9 mouse cellular contexts compared by ENCODE assay signal in genomic region chr1:59163030-59163461, GRCm38 (mm10). TPM values are rescaled to one million over a fixed set of nuclear protein-coding genes. Genes with fewer than 3 reads are reported as not detected.
A peak's percentile ranks its signal among the peaks of the same experiment; 100 is the strongest.
DNase-seq lines count a peak whose midpoint lies in the region; ATAC-seq lines count a peak whose summit lies in the region.
"Had no signal": no experiment of that assay in that cellular context is flagged by ENCODE, and none has a peak within 500 bp of the region (broad histone marks: within the 10 kb centered on the region; RNA-seq: fewer than 3 reads in every experiment).

Mpp4 (minus strand) TSS chr1:59163389.

- H3K4me3 ChIP-seq in limb, embryonic 13.5 days, result no peak within 1 kb of the TSS
- H3K4me3 ChIP-seq in limb, embryonic 10.5 days, result no peak within 1 kb of the TSS
- no peak within 1 kb of the TSS for H3K4me3 ChIP-seq in forebrain, embryonic 15.5 days
- no peak within 1 kb of the TSS for H3K4me3 ChIP-seq in kidney, embryonic 16.5 days (ENCODE audit: low read length)
- H3K4me3 ChIP-seq: liver, embryonic 15.5 days had no signal

- intact Hi-C loops in left cerebral cortex, postnatal 25 days (cut with DNase I), result no loop called here

- no peak within 1 kb of the TSS for H3K9ac ChIP-seq in limb, embryonic 13.5 days
- H3K9ac ChIP-seq in forebrain, embryonic 15.5 days (replicated peaks), result no peak within 1 kb of the TSS
- H3K9ac ChIP-seq in kidney, embryonic 16.5 days (replicated peaks; ENCODE audit: low read length), result no peak within 1 kb of the TSS
- H3K9ac ChIP-seq: liver, embryonic 15.5 days had no signal

- H3K27ac ChIP-seq in limb, embryonic 13.5 days, result peak within 1 kb of the TSS; percentile 29; the same call in 1 of the 2 replicates
- H3K27ac ChIP-seq in limb, embryonic 10.5 days, result no peak within 1 kb of the TSS
- no peak within 1 kb of the TSS for H3K27ac ChIP-seq in forebrain, embryonic 15.5 days (replicated peaks)
- H3K27ac ChIP-seq in kidney, embryonic 16.5 days (ENCODE audit: low read length), result no peak within 1 kb of the TSS
- H3K27ac ChIP-seq: liver, embryonic 15.5 days had no signal

- WGBS in limb, embryonic 13.5 days, result 66% methylated on average over 12 of the region's 12 CpGs
- WGBS in limb, embryonic 10.5 days, result 74% methylated on average over 12 of the region's 12 CpGs
- 25% methylated on average over 12 of the region's 12 CpGs for WGBS in forebrain, embryonic 15.5 days
- 78% methylated on average over 12 of the region's 12 CpGs for WGBS in kidney, embryonic 16.5 days

- H3K27me3 ChIP-seq in limb, embryonic 13.5 days, result no peaks in the 10 kb centered on the region
- H3K27me3 ChIP-seq in limb, embryonic 10.5 days (ENCODE audit: low read depth, poor library complexity, severe bottlenecking), result no peaks in the 10 kb centered on the region
- H3K27me3 ChIP-seq in forebrain, embryonic 15.5 days, result no peaks in the 10 kb centered on the region
- no peaks in the 10 kb centered on the region for H3K27me3 ChIP-seq in kidney, embryonic 16.5 days (ENCODE audit: insufficient read depth, low read length)
- H3K27me3 ChIP-seq: liver, embryonic 15.5 days had no signal

- ATAC-seq in limb, embryonic 13.5 days (ENCODE audit: low FRiP score, low read depth), result peak; percentile 40; the same call in 1 of the 2 replicates
- no peak for ATAC-seq in forebrain, embryonic 15.5 days (replicated peaks)
- no peak for ATAC-seq in kidney, embryonic 16.5 days (ENCODE audit: low FRiP score, low TSS enrichment)

- no peak within 1 kb of the TSS for H3K4me2 ChIP-seq in limb, embryonic 13.5 days (replicated peaks)
- no peak within 1 kb of the TSS for H3K4me2 ChIP-seq in forebrain, embryonic 15.5 days (replicated peaks)
- H3K4me2 ChIP-seq in kidney, embryonic 16.5 days (replicated peaks; ENCODE audit: low read depth, low read length), result no peak within 1 kb of the TSS
- H3K4me2 ChIP-seq: liver, embryonic 15.5 days had no signal

- peaks cover 13% of the 10 kb centered on the region; the same call in 1 of the 2 replicates for H3K4me1 ChIP-seq in limb, embryonic 13.5 days
- no peaks in the 10 kb centered on the region for H3K4me1 ChIP-seq in limb, embryonic 10.5 days
- no peaks in the 10 kb centered on the region for H3K4me1 ChIP-seq in forebrain, embryonic 15.5 days
- H3K4me1 ChIP-seq in kidney, embryonic 16.5 days (ENCODE audit: insufficient read depth, low read length), result peaks cover 2% of the 10 kb centered on the region; the same call in 1 of the 2 replicates
- H3K4me1 ChIP-seq: liver, embryonic 15.5 days had no signal

- DNase-seq in limb, embryonic 10.5 days (ENCODE audit: low spot score), result no peak
- DNase-seq in fibroblast of lung, adult 2 months (ENCODE audit: low read depth), result peak; percentile 58
- peak; percentile 82 to 91 for DNase-seq in left cerebral cortex, postnatal 25 days (ENCODE audit: low spot score in 2 of 2)
- peak; percentile 74 to 75 for DNase-seq in thymus, postnatal 10 days (ENCODE audit: low spot score in 2 of 2)
- no peak for DNase-seq in lung, postnatal 4 days

- H3K36me3 ChIP-seq in limb, embryonic 13.5 days, result peaks cover 46% of the 10 kb centered on the region
- H3K36me3 ChIP-seq in limb, embryonic 10.5 days, result peaks cover 36% of the 10 kb centered on the region
- peaks cover 22% of the 10 kb centered on the region for H3K36me3 ChIP-seq in forebrain, embryonic 15.5 days
- peaks cover 24% of the 10 kb centered on the region for H3K36me3 ChIP-seq in kidney, embryonic 16.5 days (ENCODE audit: insufficient read depth, low read length)

- no peaks in the 10 kb centered on the region for H3K9me3 ChIP-seq in limb, embryonic 13.5 days
- H3K9me3 ChIP-seq in limb, embryonic 10.5 days (replicated peaks), result no peaks in the 10 kb centered on the region
- no peaks in the 10 kb centered on the region for H3K9me3 ChIP-seq in forebrain, embryonic 15.5 days
- no peaks in the 10 kb centered on the region for H3K9me3 ChIP-seq in kidney, embryonic 16.5 days (ENCODE audit: low read length)
- H3K9me3 ChIP-seq: liver, embryonic 15.5 days had no signal

RNA-seq across cellular contexts. Expression of gene Mpp4, which starts in this region (rescaled TPM):
- polyA plus RNA-seq in limb, embryonic 13.5 days (2015; fragmentation: Nextera tagmentation; extraction: Ambion mirVana), result 0.06 and 0.20 TPM in 2 replicates
- 0.20 and 0.35 TPM in 2 replicates for polyA plus RNA-seq in limb, embryonic 10.5 days (2016; fragmentation: Nextera tagmentation; extraction: Ambion mirVana)
- 1 to 10 TPM; 1.0 to 1.5 TPM for total RNA-seq in left cerebral cortex, postnatal 25 days (2021)
- polyA plus RNA-seq in forebrain, embryonic 15.5 days (2015; fragmentation: Nextera tagmentation; extraction: Ambion mirVana), result 0.76 and 0.77 TPM in 2 replicates
- 0.48 and 0.65 TPM in 2 replicates for polyA plus RNA-seq in kidney, embryonic 16.5 days (2015; fragmentation: Nextera tagmentation; extraction: Ambion mirVana)

Comparison
In these comparisons a context has a peak if more than half of its experiments do, and no peak if none do; other contexts are left out.
1. Peak in ATAC-seq and H3K27ac ChIP-seq in limb, embryonic 13.5 days; RNA of the gene not detected or under 1 TPM.
2. DNase-seq: peak in fibroblast of lung, adult 2 months (single experiment), left cerebral cortex, postnatal 25 days (2 of 2) and thymus, postnatal 10 days (2 of 2); none in limb, embryonic 10.5 days (single experiment) and lung, postnatal 4 days (0 of 2).